Mouse (Mus musculus): ENCODE data around the gene Htr6. TPM values are rescaled to one million over a fixed set of nuclear protein-coding genes. Genes with fewer than 3 reads are reported as not detected.

Gene Htr6
- polyA plus RNA-seq, 1 experiment from 2014 or later: 0.15 TPM

DNA sequence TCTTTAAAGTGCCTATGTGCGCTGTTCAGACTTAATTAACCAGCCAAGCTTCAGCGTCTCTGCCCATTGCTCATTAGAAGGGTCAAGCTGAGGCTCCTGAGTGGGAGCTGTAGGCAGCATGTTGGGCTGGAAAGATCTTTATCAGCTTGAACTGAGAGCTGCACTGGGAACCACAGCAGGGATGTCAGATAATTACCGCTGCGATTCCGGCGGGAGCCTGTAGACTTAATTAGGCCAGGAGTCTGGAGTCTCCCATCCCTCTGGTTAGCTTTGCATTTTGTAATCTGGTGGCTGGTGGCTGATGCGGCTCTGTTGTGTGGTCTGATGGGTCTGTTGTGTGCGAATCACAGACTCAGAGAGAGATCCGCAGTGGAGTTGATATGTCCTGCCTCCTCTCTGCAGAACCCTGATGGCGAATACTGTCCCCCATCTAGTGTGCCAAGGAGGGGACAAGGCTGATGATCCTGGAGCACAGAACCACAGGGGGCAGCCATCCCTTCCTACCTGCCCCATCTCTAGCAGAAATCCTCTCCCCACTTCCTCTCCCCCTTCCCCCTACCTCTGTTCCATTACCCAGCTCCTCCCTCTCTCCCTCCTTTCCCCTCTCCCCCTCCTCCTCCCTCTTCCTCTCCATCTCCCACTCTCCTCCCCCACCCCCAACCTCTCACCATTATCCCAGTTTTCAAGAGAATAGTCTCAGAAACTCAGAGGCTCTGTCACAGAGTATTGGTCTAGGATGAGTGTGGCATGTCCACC is 35.1 kb downstream of the Htr6 start:
- no peak overlapping the region for H3K4me3 ChIP-seq
- H3K4me2 ChIP-seq: no peak overlapping the region
- H3K9me3 ChIP-seq: no peaks in the 10 kb centered on the region; the same call in 1 of the 2 replicates
- H3K36me3 ChIP-seq: peaks cover 3% of the 10 kb centered on the region; the same call in 1 of the 2 replicates
- WGBS: 7% methylated on average over 10 of the region's 10 CpGs
- no peak for ATAC-seq (ENCODE audit: insufficient number of reproducible peaks, low FRiP score, low TSS enrichment, low read depth)
- peaks cover 6% of the 10 kb centered on the region; the same call in 1 of the 2 replicates for H3K4me1 ChIP-seq
- peaks cover 13% of the 10 kb centered on the region for H3K27me3 ChIP-seq
- no peak overlapping the region for H3K9ac ChIP-seq
- no peak overlapping the region for H3K27ac ChIP-seq

DNA sequence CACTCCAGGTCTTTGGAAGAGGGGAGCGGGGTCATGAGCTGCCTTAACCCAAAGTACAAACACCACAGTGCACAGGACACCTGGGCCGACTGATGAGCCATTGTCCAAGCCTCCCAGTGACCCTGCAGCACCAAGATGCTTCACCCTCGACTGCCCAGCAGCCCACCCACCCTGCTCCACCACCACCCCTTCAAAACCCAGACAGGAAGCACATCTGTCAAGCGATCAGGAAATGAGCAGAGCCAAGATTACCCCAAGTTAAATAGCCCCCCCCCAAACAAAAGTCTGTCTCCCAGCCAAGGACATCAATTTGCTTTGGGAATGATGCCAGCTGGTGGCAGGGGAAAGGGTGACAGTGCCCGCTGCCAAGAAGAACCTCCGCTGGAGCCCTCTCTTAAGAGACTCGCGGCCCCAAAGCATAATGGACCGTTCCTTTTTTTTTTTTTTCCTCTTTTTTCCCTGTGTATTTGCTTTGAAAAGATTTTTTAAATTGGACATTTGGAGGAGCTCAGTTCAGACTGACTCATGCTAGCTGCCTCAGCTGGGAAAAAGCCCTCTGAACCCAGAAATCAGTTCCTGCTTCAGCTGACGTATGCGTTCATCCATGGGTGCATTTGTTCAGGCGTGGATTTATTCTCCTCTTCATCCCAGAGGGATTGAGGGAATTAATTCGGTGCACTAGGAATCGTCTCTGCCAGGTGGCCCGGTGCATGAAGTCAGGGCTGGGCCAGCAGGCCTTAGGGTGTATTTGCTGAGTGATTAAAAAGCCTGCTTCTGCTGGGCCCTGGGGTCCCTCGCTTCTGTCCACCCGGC is 37.4 kb downstream of the Htr6 start:
- peaks cover 6% of the 10 kb centered on the region; the same call in 1 of the 2 replicates for H3K4me1 ChIP-seq
- peaks cover 13% of the 10 kb centered on the region for H3K27me3 ChIP-seq
- ATAC-seq (ENCODE audit: insufficient number of reproducible peaks, low FRiP score, low TSS enrichment, low read depth): no peak
- WGBS: 68% methylated on average over 17 of the region's 17 CpGs
- no peak overlapping the region for H3K27ac ChIP-seq
- no peak overlapping the region for H3K4me2 ChIP-seq
- no peaks in the 10 kb centered on the region for H3K9me3 ChIP-seq
- H3K4me3 ChIP-seq: no peak overlapping the region
- H3K36me3 ChIP-seq: peaks cover 3% of the 10 kb centered on the region; the same call in 1 of the 2 replicates
- H3K9ac ChIP-seq: no peak overlapping the region

DNA sequence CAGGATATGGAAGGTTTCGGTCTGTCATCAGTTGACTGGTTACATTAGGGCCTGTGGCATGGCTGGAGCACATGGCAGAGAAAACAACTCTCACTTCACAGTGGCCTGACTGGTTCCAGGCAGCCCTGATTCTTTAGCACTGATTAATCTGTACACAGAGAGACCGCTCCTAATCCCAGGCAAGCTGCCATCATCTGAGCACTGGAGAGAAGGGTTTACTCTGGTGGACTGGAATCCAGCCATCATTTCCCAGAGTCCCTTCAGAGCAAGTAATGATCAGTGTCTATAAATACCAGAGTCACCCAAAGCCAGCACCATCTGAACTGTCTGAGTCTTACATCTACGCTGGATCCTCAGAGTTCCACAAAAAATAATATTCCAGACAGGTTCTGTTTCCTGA is 39.6 kb downstream of the Htr6 start:
- no peak for ATAC-seq (ENCODE audit: insufficient number of reproducible peaks, low FRiP score, low TSS enrichment, low read depth)
- Histone ChIP-seq H3K4me3 (no peak overlapping the region), H3K4me1 (peaks cover 6% of the 10 kb centered on the region; the same call in 1 of the 2 replicates), H3K27me3 (peaks cover 13% of the 10 kb centered on the region), H3K36me3 (peaks cover 3% of the 10 kb centered on the region; the same call in 1 of the 2 replicates), H3K4me2 (no peak overlapping the region), H3K9me3 (no peaks in the 10 kb centered on the region), H3K9ac (no peak overlapping the region), H3K27ac (no peak overlapping the region)
- WGBS: 91% methylated on average over 3 of the region's 3 CpGs

DNA sequence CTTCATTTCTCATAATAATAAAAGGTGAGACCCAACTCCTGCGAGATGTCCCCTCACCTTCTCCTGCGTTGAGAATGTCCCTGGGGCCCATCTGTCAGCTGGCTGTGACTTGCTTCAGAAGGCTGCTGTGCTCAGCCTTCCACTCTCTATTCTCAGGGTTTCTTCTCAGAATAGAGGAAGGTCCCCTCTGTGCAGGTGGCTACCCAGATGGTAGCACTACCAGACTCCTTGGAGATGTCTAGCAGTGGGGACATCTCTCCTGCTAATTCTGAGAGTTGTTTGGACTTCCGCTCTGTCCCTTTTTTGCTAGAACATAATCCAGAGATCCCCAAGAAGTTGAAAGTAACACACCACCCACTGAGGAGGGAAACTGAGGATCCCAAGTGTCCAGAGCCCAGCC is 40.4 kb downstream of the Htr6 start:
- Histone ChIP-seq H3K4me1 (peaks cover 6% of the 10 kb centered on the region; the same call in 1 of the 2 replicates), H3K4me2 (no peak overlapping the region), H3K27me3 (peaks cover 9% of the 10 kb centered on the region), H3K9me3 (no peaks in the 10 kb centered on the region), H3K27ac (no peak overlapping the region), H3K4me3 (no peak overlapping the region), H3K36me3 (peaks cover 3% of the 10 kb centered on the region; the same call in 1 of the 2 replicates), H3K9ac (no peak overlapping the region)
- WGBS: 82% methylated on average over 3 of the region's 3 CpGs
- ATAC-seq (ENCODE audit: insufficient number of reproducible peaks, low FRiP score, low TSS enrichment, low read depth): no peak

DNA sequence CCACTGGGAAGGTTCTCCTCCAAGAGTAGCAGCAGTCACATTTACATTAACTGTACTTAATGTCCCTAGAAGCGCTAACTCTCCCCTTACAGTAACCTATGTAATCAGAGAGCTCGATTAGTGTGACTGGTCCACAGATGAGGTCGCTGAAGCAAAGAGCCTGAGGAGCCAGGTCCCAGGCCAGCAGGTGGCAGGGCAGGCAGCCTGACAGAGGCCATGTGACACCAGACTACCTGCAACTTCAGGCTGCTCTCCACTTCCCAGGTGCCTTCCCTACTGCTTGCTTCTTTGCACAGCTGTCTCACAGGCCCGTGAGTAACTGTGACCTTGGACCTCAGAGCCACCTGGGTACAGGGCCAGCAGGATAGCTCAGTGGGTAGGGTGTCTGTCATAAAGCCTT is 40.8 kb downstream of the Htr6 start:
- H3K36me3 ChIP-seq: peaks cover 3% of the 10 kb centered on the region; the same call in 1 of the 2 replicates
- H3K4me3 ChIP-seq: no peak overlapping the region
- H3K9ac ChIP-seq: no peak overlapping the region
- no peak for ATAC-seq (ENCODE audit: insufficient number of reproducible peaks, low FRiP score, low TSS enrichment, low read depth)
- no peak overlapping the region for H3K27ac ChIP-seq
- WGBS: 44% methylated on average over 4 of the region's 4 CpGs
- H3K4me2 ChIP-seq: no peak overlapping the region
- H3K9me3 ChIP-seq: no peaks in the 10 kb centered on the region
- H3K27me3 ChIP-seq: peaks cover 6% of the 10 kb centered on the region; the same call in 1 of the 2 replicates
- peaks cover 6% of the 10 kb centered on the region; the same call in 1 of the 2 replicates for H3K4me1 ChIP-seq

DNA sequence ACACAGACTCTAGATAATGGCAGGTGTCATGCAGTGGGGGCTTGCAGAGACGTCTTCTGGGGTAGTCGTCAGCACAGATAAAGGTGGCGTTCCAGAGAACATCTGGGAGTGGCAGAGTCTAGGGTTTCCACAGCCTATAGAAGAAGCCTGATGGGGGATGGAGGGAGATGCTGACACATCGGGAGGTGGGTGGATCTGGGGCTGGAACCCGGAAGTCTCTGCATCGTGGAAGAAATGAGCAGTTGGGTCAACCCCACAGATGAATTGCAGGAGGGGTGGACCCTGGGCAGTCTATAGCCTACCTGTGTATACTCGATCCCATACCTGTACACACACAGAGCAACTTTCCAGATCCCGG is 41.4 kb downstream of the Htr6 start:
- Histone ChIP-seq H3K27ac (no peak overlapping the region), H3K4me2 (no peak overlapping the region), H3K9ac (no peak overlapping the region), H3K36me3 (peaks cover 3% of the 10 kb centered on the region; the same call in 1 of the 2 replicates), H3K9me3 (no peaks in the 10 kb centered on the region), H3K4me3 (no peak overlapping the region), H3K4me1 (peaks cover 6% of the 10 kb centered on the region; the same call in 1 of the 2 replicates), H3K27me3 (0 out of 2 replicates have a peak, but pooled peaks cover under 1% of the 10 kb centered on the region)
- ATAC-seq (ENCODE audit: insufficient number of reproducible peaks, low FRiP score, low TSS enrichment, low read depth): no peak
- 76% methylated on average over 8 of the region's 8 CpGs for WGBS

DNA sequence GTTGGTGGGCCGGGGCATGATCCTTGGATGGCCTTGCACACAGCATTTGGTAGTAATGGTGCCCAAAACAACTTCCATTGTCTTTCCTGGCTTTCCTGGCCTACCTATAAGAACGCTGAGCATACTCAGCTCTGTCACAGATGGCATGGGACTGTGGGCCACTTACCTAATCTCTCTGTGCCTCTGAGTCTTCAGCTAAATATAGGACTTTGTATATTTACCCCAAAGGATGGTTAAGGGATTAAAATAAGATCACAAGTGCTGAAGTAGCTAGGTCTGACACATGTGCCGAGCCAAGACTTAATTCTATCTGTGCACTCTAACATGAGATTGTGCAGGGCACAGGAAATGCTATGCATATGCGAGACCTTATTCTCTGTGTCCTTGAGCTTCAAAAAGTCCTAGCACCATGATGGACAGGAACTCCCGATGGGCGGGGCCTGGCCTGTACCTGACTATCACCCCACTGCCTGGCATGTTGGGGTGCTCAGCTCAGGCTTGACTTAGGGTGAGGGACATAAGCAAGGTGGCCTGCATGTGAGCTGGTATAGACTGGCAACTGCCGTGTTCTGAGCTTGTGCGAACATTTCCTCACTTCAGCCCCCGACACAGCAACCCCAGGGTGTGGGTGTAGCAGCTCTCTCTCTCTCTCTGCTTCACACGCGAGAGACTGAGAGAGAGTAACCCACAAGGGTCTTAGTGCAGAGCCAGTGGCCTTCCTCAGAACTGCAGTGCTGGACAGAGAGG is 41.9 kb downstream of the Htr6 start:
- Histone ChIP-seq H3K4me3 (no peak overlapping the region), H3K27ac (no peak overlapping the region), H3K9me3 (no peaks in the 10 kb centered on the region), H3K9ac (no peak overlapping the region), H3K27me3 (no peaks in the 10 kb centered on the region), H3K36me3 (peaks cover 3% of the 10 kb centered on the region; the same call in 1 of the 2 replicates), H3K4me1 (0 out of 2 replicates have a peak, but pooled peaks cover 6% of the 10 kb centered on the region), H3K4me2 (no peak overlapping the region)
- WGBS: 82% methylated on average over 11 of the region's 11 CpGs
- no peak for ATAC-seq (ENCODE audit: insufficient number of reproducible peaks, low FRiP score, low TSS enrichment, low read depth)

DNA sequence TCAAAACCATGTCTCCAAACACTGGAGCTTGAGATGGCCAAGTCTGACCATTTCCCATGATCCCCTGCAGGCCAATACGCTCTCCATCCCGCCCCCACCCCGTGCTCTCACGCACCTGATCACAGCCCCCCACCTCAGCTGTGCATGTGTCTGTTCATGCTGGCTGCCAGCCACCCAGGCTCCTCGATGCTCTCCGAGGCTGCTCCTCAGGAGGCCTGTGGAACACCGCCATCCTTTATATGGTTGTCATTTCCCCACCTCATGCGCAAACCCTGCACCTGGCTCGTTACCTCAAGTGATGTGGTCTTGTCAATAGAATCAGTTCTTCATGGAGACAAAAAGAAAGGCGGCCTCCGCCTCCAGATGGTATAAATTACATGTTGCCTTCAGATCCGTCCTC is 42.8 kb downstream of the Htr6 start:
- no peak for ATAC-seq (ENCODE audit: insufficient number of reproducible peaks, low FRiP score, low TSS enrichment, low read depth)
- Histone ChIP-seq H3K4me3 (no peak overlapping the region), H3K4me1 (0 out of 2 replicates have a peak, but pooled peaks cover 1% of the 10 kb centered on the region), H3K9ac (no peak overlapping the region), H3K9me3 (no peaks in the 10 kb centered on the region), H3K27ac (no peak overlapping the region), H3K4me2 (no peak overlapping the region), H3K27me3 (no peaks in the 10 kb centered on the region), H3K36me3 (peaks cover 3% of the 10 kb centered on the region; the same call in 1 of the 2 replicates)
- 49% methylated on average over 12 of the region's 12 CpGs for WGBS

DNA sequence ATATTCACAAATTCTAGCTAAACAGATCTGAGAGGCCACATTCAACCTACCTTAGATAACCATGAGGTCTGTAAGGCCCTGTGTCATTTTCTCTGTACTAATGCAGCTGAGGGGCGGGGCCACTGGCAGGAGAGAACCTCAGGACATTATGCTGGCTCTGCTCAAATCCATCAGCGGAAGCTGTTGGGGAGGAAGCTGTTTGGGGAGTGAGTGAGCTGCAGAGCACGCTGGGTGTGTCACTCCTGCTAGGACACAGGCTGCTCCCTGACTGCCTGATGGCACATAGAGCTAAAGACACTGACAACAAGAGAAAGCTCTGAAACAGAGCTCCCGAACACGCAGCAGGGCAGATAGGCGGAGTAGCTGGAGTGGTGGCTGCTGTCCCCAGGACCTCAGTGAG is 44.7 kb downstream of the Htr6 start:
- H3K27ac ChIP-seq: no peak overlapping the region
- H3K27me3 ChIP-seq: no peaks in the 10 kb centered on the region
- H3K4me2 ChIP-seq: no peak overlapping the region
- WGBS: 58% methylated on average over 6 of the region's 6 CpGs
- H3K9me3 ChIP-seq: no peaks in the 10 kb centered on the region
- no peak overlapping the region for H3K4me3 ChIP-seq
- no peaks in the 10 kb centered on the region for H3K4me1 ChIP-seq
- H3K36me3 ChIP-seq: no peaks in the 10 kb centered on the region
- no peak for ATAC-seq (ENCODE audit: insufficient number of reproducible peaks, low FRiP score, low TSS enrichment, low read depth)
- no peak overlapping the region for H3K9ac ChIP-seq

DNA sequence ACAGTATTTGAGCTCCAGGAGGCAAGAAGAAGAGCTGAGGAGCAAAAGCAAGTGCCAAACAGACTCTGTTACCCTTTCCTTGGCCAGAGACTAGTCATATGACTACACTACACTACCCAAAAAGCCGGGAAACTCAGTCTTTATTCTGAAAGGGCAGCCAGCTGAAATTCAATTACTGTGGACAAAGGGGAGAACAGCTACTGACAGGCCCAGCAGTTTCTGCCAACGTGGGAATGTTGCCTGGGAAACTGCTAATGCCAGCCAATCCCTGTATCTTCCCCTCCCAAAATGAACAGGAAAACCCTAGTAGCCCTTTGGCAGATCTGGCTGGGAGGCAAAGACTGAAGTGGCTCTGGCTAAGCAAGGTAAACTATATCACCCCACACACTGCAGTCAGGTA is 51.0 kb downstream of the Htr6 start:
- Histone ChIP-seq H3K9me3 (no peaks in the 10 kb centered on the region), H3K27ac (no peak overlapping the region), H3K4me2 (no peak overlapping the region), H3K27me3 (no peaks in the 10 kb centered on the region), H3K4me3 (no peak overlapping the region), H3K9ac (no peak overlapping the region), H3K36me3 (no peaks in the 10 kb centered on the region), H3K4me1 (no peaks in the 10 kb centered on the region)
- 27% methylated on average over 2 of the region's 2 CpGs for WGBS
- no peak for ATAC-seq (ENCODE audit: insufficient number of reproducible peaks, low FRiP score, low TSS enrichment, low read depth)

DNA sequence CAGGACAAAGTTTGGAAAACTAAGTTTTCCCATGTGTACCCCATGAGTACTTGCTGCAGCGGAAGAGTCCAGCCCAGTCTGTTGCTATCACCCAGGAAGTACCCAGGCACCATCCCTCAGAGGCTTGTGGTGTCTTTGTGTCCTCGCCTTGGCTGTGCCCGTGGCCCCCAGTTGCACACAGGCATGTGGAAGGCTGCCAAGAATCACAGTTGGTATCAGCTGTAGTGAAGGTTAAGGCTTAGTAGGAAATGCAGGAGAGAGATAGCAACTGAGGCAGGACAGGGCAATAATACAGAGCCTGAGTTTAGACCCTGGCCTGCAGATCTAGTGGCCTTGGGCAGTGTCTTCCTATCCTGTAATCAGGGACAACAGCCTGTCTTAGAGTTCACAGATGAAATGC is 55.0 kb downstream of the Htr6 start:
- Histone ChIP-seq H3K9ac (no peak overlapping the region), H3K4me3 (no peak overlapping the region), H3K4me2 (no peak overlapping the region), H3K4me1 (no peaks in the 10 kb centered on the region), H3K27me3 (no peaks in the 10 kb centered on the region), H3K27ac (no peak overlapping the region), H3K36me3 (no peaks in the 10 kb centered on the region), H3K9me3 (no peaks in the 10 kb centered on the region)
- WGBS: 78% methylated on average over 3 of the region's 3 CpGs
- no peak for ATAC-seq (ENCODE audit: insufficient number of reproducible peaks, low FRiP score, low TSS enrichment, low read depth)

Measured in limb, embryonic 15.5 days (tissue).